Mouse (Mus musculus) stomach, embryonic 15.5 days (tissue): Measurements from ENCODE around the gene Myo5c. TPM values are rescaled to one million over a fixed set of nuclear protein-coding genes. Genes with fewer than 3 reads are reported as not detected.

Experiments used
- ATAC-seq: fragments of 200-750 bp; cut with Nextera tagmentation; 2 replicates; pipeline ENCODE4 v1.8.0; 2017; ENCODE audit warnings: low read depth, moderate number of reproducible peaks, moderate TSS enrichment; ENCODE audit not compliant: insufficient read depth, low FRiP score
- H3K27ac ChIP-seq: fragments of 300-500 bp; sonication (generic); 2 replicates; pipeline ENCODE4 v1.5.1; 2015; ENCODE audit warnings: mild to moderate bottlenecking, inconsistent platforms
- H3K27me3 ChIP-seq: fragments of 300-500 bp; sonication (generic); replicated peaks from 2 replicates; pipeline ENCODE4 v1.6.1; 2015; ENCODE audit warnings: inconsistent platforms
- H3K36me3 ChIP-seq: fragments of 300-500 bp; sonication (generic); 2 replicates; pipeline ENCODE4 v1.6.1; 2015; ENCODE audit warnings: inconsistent platforms
- H3K4me1 ChIP-seq: fragments of 300-500 bp; sonication (generic); 2 replicates; pipeline ENCODE4 v1.6.1; 2015; ENCODE audit warnings: inconsistent platforms
- H3K4me2 ChIP-seq: fragments of 300-500 bp; sonication (generic); 2 replicates; pipeline ENCODE4 v1.6.1; 2015; ENCODE audit warnings: mild to moderate bottlenecking, inconsistent platforms
- H3K4me3 ChIP-seq: fragments of 300-500 bp; sonication (generic); replicated peaks from 2 replicates; pipeline ENCODE4 v1.5.1; 2015; ENCODE audit warnings: inconsistent platforms
- H3K9ac ChIP-seq: fragments of 300-500 bp; sonication (generic); 2 replicates; pipeline ENCODE4 v1.6.1; 2015; ENCODE audit warnings: inconsistent platforms
- H3K9me3 ChIP-seq: fragments of 300-500 bp; sonication (generic); 2 replicates; pipeline ENCODE4 v1.6.1; 2016; ENCODE audit warnings: inconsistent platforms
- WGBS: fragments of 180-500 bp; shearing (Covaris S2); methylation state at CpG from one replicate; pipeline ENCODE4 v1.1.7; 2015; 5-methylcytosine and 5-hydroxymethylcytosine counted together
- polyA plus RNA-seq: library from polyadenylated mRNA; unstranded; fragments of >200 nt; fragmentation: Nextera tagmentation; extraction: Ambion mirVana; gene quantifications from 2 replicates; pipeline ENCODE4 v1.2.1, GENCODE M21; 2015

The Myo5c gene
- 11.3 and 12.4 TPM in 2 replicates for polyA plus RNA-seq

GRCm38 (mm10) chr9:75231841-75232746 lies at the start of gene Myo5c:
Myo5c (plus strand) TSS chr9:75232020.
- Histone ChIP-seq H3K9me3 (no peaks in the 10 kb centered on the region), H3K27me3 (peaks cover 6% of the 10 kb centered on the region; the same call in 1 of the 2 replicates), H3K36me3 (no peaks in the 10 kb centered on the region), H3K27ac (peak within 1 kb of the TSS; percentile 63), H3K4me1 (no peaks in the 10 kb centered on the region), H3K4me2 (peak within 1 kb of the TSS; percentile 68), H3K4me3 (peak within 1 kb of the TSS; percentile 55), H3K9ac (peak within 1 kb of the TSS; percentile 56; the same call in 1 of the 2 replicates)
- ATAC-seq, result peak; percentile 62
- 3% methylated on average over 48 of the region's 48 CpGs for WGBS

GRCm38 (mm10) chr9:75187646-75188260 lies 44.1 kb upstream of the Myo5c start:
- Histone ChIP-seq H3K4me3 (no peak overlapping the region), H3K4me1 (no peaks in the 10 kb centered on the region), H3K9ac (no peak overlapping the region), H3K4me2 (no peak overlapping the region), H3K9me3 (no peaks in the 10 kb centered on the region), H3K27ac (no peak overlapping the region), H3K36me3 (0 out of 2 replicates have a peak, but pooled peaks cover 3% of the 10 kb centered on the region), H3K27me3 (no peaks in the 10 kb centered on the region)
- ATAC-seq, result no peak
- 69% methylated on average over 3 of the region's 3 CpGs for WGBS

GRCm38 (mm10) chr9:75193858-75194257 lies 38.0 kb upstream of the Myo5c start:
- Histone ChIP-seq H3K4me3 (no peak overlapping the region), H3K9me3 (no peaks in the 10 kb centered on the region), H3K27me3 (no peaks in the 10 kb centered on the region), H3K27ac (no peak overlapping the region), H3K4me1 (no peaks in the 10 kb centered on the region), H3K4me2 (no peak overlapping the region), H3K36me3 (no peaks in the 10 kb centered on the region), H3K9ac (no peak overlapping the region)
- 76% methylated on average over 4 of the region's 4 CpGs for WGBS
- no peak for ATAC-seq

- ATAC-seq, result no peak
- Histone ChIP-seq H3K4me2 (no peak overlapping the region), H3K27ac (no peak overlapping the region), H3K27me3 (no peaks in the 10 kb centered on the region), H3K4me1 (no peaks in the 10 kb centered on the region), H3K9ac (no peak overlapping the region), H3K4me3 (no peak overlapping the region), H3K36me3 (no peaks in the 10 kb centered on the region; the same call in 1 of the 2 replicates), H3K9me3 (no peaks in the 10 kb centered on the region)
- 48% methylated on average over 2 of the region's 2 CpGs for WGBS
Observed at GRCm38 (mm10) chr9:75196335-75196734, 35.5 kb upstream of the Myo5c start.

- Histone ChIP-seq H3K4me3 (no peak overlapping the region), H3K4me2 (no peak overlapping the region), H3K9ac (no peak overlapping the region), H3K9me3 (no peaks in the 10 kb centered on the region), H3K27ac (no peak overlapping the region), H3K27me3 (no peaks in the 10 kb centered on the region), H3K36me3 (no peaks in the 10 kb centered on the region; the same call in 1 of the 2 replicates), H3K4me1 (no peaks in the 10 kb centered on the region)
- 58% methylated on average over 6 of the region's 6 CpGs for WGBS
- ATAC-seq, result no peak
Observed at GRCm38 (mm10) chr9:75197297-75197696, 34.5 kb upstream of the Myo5c start.

GRCm38 (mm10) chr9:75201506-75201905 lies 30.3 kb upstream of the Myo5c start:
- Histone ChIP-seq H3K4me2 (no peak overlapping the region), H3K4me3 (no peak overlapping the region), H3K9me3 (no peaks in the 10 kb centered on the region), H3K4me1 (no peaks in the 10 kb centered on the region), H3K9ac (no peak overlapping the region), H3K27ac (no peak overlapping the region), H3K27me3 (no peaks in the 10 kb centered on the region), H3K36me3 (peaks cover 3% of the 10 kb centered on the region; the same call in 1 of the 2 replicates)
- no peak for ATAC-seq
- WGBS, result 90% methylated on average over 1 of the region's 1 CpGs

- no peak overlapping the region for H3K9ac ChIP-seq
- WGBS, result 86% methylated on average over 2 of the region's 2 CpGs
- no peaks in the 10 kb centered on the region for H3K4me1 ChIP-seq
- no peaks in the 10 kb centered on the region for H3K27me3 ChIP-seq
- H3K4me3 ChIP-seq, result no peak overlapping the region
- no peak for ATAC-seq
- no peak overlapping the region for H3K4me2 ChIP-seq
- H3K9me3 ChIP-seq, result no peaks in the 10 kb centered on the region
- H3K36me3 ChIP-seq, result peaks cover 3% of the 10 kb centered on the region; the same call in 1 of the 2 replicates
- H3K27ac ChIP-seq, result no peak overlapping the region
Observed at GRCm38 (mm10) chr9:75202036-75202435, 29.8 kb upstream of the Myo5c start.

- Histone ChIP-seq H3K4me3 (no peak overlapping the region), H3K27me3 (no peaks in the 10 kb centered on the region), H3K4me1 (no peaks in the 10 kb centered on the region), H3K36me3 (no peaks in the 10 kb centered on the region), H3K9ac (no peak overlapping the region), H3K27ac (no peak overlapping the region), H3K4me2 (no peak overlapping the region), H3K9me3 (no peaks in the 10 kb centered on the region)
- WGBS, result 65% methylated on average over 1 of the region's 1 CpGs
- ATAC-seq, result no peak
Observed at GRCm38 (mm10) chr9:75209246-75209645, 22.6 kb upstream of the Myo5c start.

- WGBS, result 74% methylated on average over 2 of the region's 2 CpGs
- no peak for ATAC-seq
Observed at GRCm38 (mm10) chr9:75210269-75210668, 21.6 kb upstream of the Myo5c start.

GRCm38 (mm10) chr9:75214743-75215413 lies 16.9 kb upstream of the Myo5c start:
- H3K27me3 ChIP-seq, result no peaks in the 10 kb centered on the region
- no peak overlapping the region for H3K9ac ChIP-seq
- ATAC-seq, result no peak
- no peaks in the 10 kb centered on the region for H3K4me1 ChIP-seq
- WGBS, result 93% methylated on average over 11 of the region's 11 CpGs
- no peak overlapping the region for H3K4me3 ChIP-seq
- no peak overlapping the region for H3K4me2 ChIP-seq
- 0 out of 2 replicates have a peak, but pooled peaks cover 3% of the 10 kb centered on the region for H3K36me3 ChIP-seq
- H3K9me3 ChIP-seq, result no peaks in the 10 kb centered on the region
- no peak overlapping the region for H3K27ac ChIP-seq

More at GRCm38 (mm10) chr9:75210269-75210668, 21.6 kb upstream of the Myo5c start:
- H3K4me3 ChIP-seq, result no peak overlapping the region
- H3K4me2 ChIP-seq, result no peak overlapping the region
- no peak overlapping the region for H3K9ac ChIP-seq
- no peaks in the 10 kb centered on the region for H3K4me1 ChIP-seq
- 0 out of 2 replicates have a peak, but pooled peaks cover 3% of the 10 kb centered on the region for H3K36me3 ChIP-seq
- H3K27ac ChIP-seq, result no peak overlapping the region
- H3K9me3 ChIP-seq, result no peaks in the 10 kb centered on the region
- H3K27me3 ChIP-seq, result no peaks in the 10 kb centered on the region

- H3K9me3 ChIP-seq, result no peaks in the 10 kb centered on the region
- no peaks in the 10 kb centered on the region for H3K4me1 ChIP-seq
- WGBS, result 71% methylated on average over 5 of the region's 5 CpGs
- no peak overlapping the region for H3K4me2 ChIP-seq
- ATAC-seq, result no peak
- no peak overlapping the region for H3K9ac ChIP-seq
- no peak overlapping the region for H3K27ac ChIP-seq
- no peaks in the 10 kb centered on the region for H3K27me3 ChIP-seq
- H3K4me3 ChIP-seq, result no peak overlapping the region
- 0 out of 2 replicates have a peak, but pooled peaks cover 3% of the 10 kb centered on the region for H3K36me3 ChIP-seq
Observed at GRCm38 (mm10) chr9:75219942-75220341, 11.9 kb upstream of the Myo5c start.
